Mouse (Mus musculus) ES-Bruce4 (cell line): ENCODE results near the gene Myg1.

Experiments used
- CTCF ChIP-seq: IDR thresholded peaks from one replicate; pipeline ENCODE4 v1.8.1; 2011; ENCODE audit warnings: low read depth, low read length
- EP300 ChIP-seq: IDR thresholded peaks from 2 replicates; pipeline ENCODE4 v1.6.1; 2011; ENCODE audit warnings: low read depth, low read length; ENCODE audit not compliant: insufficient read depth

DNA sequence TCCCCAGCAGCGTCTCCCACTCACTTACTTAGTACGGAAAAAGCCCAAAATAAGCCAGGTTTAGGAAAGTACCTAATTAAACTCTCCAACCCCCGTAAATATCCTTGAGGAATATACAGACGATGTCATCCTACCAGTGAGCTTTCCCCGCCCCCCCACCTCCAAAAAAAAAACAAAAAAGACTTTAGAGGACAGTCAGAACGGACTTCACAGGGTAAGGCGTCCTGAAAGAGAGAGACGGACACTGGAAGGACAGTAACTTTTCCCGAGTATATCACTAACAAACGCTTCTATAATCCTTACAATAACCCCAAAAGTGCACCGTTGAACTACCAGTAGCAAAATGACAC, 19.4 kb downstream of the Myg1 start:
- TF ChIP-seq CTCF (no peak), EP300 (no peak)
